Mouse (Mus musculus) adrenal gland, adult (tissue): ENCODE data around the gene Dnpep.

ENCODE experiments used
- DNase-seq, 2 experiments: peaks; one replicate each; pipeline ENCODE4 v3.0.0; 2022 to 2023; ENCODE audit warnings: low spot score in 1 of 2; ENCODE audit not compliant: inconsistent age in 2 of 2

Gene Dnpep

GRCm38 (mm10) chr1:75277195-75278188 lies 40.3 kb downstream of the Dnpep start:
- DNase-seq: peak in 1 of 2 experiments; percentile 81

GRCm38 (mm10) chr1:75264091-75264880 lies 53.5 kb downstream of the Dnpep start, which contains the start of gene Ptprn:
TSS of gene Ptprn (minus strand) at chr1:75264502.
- peak; percentile 54 to 63 for DNase-seq

- DNase-seq: peak; percentile 60 to 89
Measured at GRCm38 (mm10) chr1:75262969-75263951, 54.5 kb downstream of the Dnpep start.

DNA sequence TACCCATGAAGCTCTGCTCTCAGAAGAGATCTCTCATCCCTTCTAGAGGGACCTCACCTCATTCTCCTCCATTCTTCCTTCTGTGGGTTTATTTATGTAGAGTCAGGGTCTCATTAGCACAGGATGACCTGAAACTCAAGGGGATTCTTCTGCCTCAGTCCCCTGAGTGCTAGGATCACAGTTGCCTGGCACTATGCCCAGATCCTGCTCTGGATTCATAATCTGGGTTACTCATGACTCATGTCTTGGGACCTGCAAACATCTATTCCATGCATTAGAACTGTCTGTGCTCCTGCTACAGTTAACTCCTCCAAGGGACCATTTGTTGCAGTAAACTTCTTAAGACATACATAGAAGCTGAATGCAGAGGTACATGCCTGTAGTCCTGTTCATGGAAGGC lies 56.5 kb downstream of the Dnpep start:
- DNase-seq: no peak
